Mouse (Mus musculus) embryonic facial prominence, embryonic 14.5 days (tissue): ENCODE measurements around the gene Pdhb. TPM values are rescaled to one million over a fixed set of nuclear protein-coding genes. Genes with fewer than 3 reads are reported as not detected.

Source experiments
- ATAC-seq: fragments of 200-750 bp; cut with Nextera tagmentation; 2 replicates; pipeline ENCODE4 v1.8.0; 2017; ENCODE audit warnings: low read depth, moderate number of reproducible peaks, moderate TSS enrichment
- DNase-seq: peaks from one replicate; pipeline ENCODE4 v3.0.0-alpha.2; 2015; ENCODE audit warnings: low spot score
- H3K27ac ChIP-seq: fragments of 300-500 bp; sonication (generic); replicated peaks from 2 replicates; pipeline ENCODE4 v1.5.1; 2014; ENCODE audit warnings: low read depth, mild to moderate bottlenecking, low read length, moderate library complexity
- H3K27me3 ChIP-seq: fragments of 300-500 bp; sonication (generic); replicated peaks from 2 replicates; pipeline ENCODE4 v1.6.1; 2014; ENCODE audit warnings: low read length; ENCODE audit not compliant: control insufficient read depth, insufficient read depth
- H3K36me3 ChIP-seq: fragments of 300-500 bp; sonication (generic); 2 replicates; pipeline ENCODE4 v1.6.1; 2014; ENCODE audit warnings: low read length, mixed read lengths; ENCODE audit not compliant: control insufficient read depth, insufficient read depth
- H3K4me1 ChIP-seq: fragments of 300-500 bp; sonication (generic); 2 replicates; pipeline ENCODE4 v1.6.1; 2014; ENCODE audit warnings: antibody characterized with exemption, low read length; ENCODE audit not compliant: control insufficient read depth, insufficient read depth
- H3K4me2 ChIP-seq: fragments of 300-500 bp; sonication (generic); 2 replicates; pipeline ENCODE4 v1.6.1; 2014; ENCODE audit warnings: low read depth, mild to moderate bottlenecking, low read length, moderate library complexity, mixed read lengths
- H3K4me3 ChIP-seq: fragments of 300-500 bp; sonication (generic); 2 replicates; pipeline ENCODE4 v1.5.1; 2014; ENCODE audit warnings: low read depth, mild to moderate bottlenecking, low read length
- H3K9ac ChIP-seq: fragments of 300-500 bp; sonication (generic); 2 replicates; pipeline ENCODE4 v1.6.1; 2014; ENCODE audit warnings: low read depth, mild to moderate bottlenecking, low read length, moderate library complexity, mixed read lengths
- H3K9me3 ChIP-seq: fragments of 300-500 bp; sonication (generic); 2 replicates; pipeline ENCODE4 v1.6.1; 2016; ENCODE audit warnings: low read length; ENCODE audit not compliant: control insufficient read depth
- WGBS: fragments of 180-500 bp; shearing (Covaris S2); extraction: QIAGEN DNeasy Blood & Tissue Kit; methylation state at CpG from one replicate; pipeline ENCODE4 v1.1.7; 2014; 5-methylcytosine and 5-hydroxymethylcytosine counted together
- polyA plus RNA-seq: library from polyadenylated mRNA; unstranded; fragments of >200 nt; fragmentation: Nextera tagmentation; extraction: Ambion mirVana; gene quantifications from 2 replicates; pipeline ENCODE4 v1.2.1, GENCODE M21; 2014

Gene Pdhb
- polyA plus RNA-seq, 1 experiment from 2014 or later = 215 TPM

DNA sequence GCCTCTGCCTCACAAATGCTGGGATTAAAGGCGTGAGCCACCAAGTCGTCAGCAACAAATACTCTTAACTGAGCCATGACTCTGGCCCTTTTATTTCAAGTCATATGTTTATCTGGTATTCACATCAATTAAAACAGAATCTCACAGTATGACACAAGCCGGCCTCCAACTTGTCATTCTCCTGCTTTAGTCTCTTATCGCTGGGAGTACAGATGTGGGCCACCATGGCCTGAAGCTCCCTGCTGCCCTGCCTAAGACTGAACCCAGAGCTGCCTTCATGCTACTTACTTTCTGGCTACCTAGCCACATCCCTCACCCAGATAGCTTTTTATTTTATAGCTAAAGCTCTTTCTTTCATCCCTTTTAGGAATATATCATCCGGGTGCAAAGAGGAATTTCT is 53.4 kb downstream of the Pdhb start:
- 84% methylated on average over 5 of the region's 5 CpGs for WGBS

DNA sequence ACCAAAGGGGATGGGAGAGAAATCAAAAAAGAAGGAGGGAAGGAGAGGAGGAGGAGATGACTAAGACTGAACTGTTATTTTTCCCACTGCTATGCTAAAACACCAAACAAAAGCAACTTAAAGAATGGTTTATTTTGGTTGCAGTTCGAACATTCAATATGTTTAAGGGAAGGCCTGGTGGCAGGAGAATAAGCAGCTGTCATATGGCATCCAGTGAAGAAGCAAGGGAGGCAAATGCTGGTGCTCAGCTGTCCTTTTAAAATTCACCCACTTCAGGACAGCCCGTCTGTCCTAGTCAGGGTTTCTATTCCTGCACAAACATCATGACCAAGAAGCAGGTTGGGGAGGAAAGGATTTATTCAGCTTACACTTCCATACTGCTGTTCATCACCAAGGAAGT is 55.5 kb downstream of the Pdhb start:
- Histone ChIP-seq H3K36me3 (0 out of 2 replicates have a peak, but pooled peaks cover 6% of the 10 kb centered on the region), H3K27me3 (no peaks in the 10 kb centered on the region), H3K4me1 (no peaks in the 10 kb centered on the region), H3K27ac (no peak overlapping the region), H3K4me3 (no peak overlapping the region), H3K4me2 (no peak overlapping the region), H3K9me3 (no peaks in the 10 kb centered on the region), H3K9ac (no peak overlapping the region)
- DNase-seq (no peak), ATAC-seq (no peak)
- 74% methylated on average over 2 of the region's 2 CpGs for WGBS

More for the DNA sequence above, 53.4 kb downstream of the Pdhb start:
- peaks cover 15% of the 10 kb centered on the region; the same call in 1 of the 2 replicates for H3K36me3 ChIP-seq
- H3K27ac ChIP-seq = no peak overlapping the region
- DNase-seq (no peak), ATAC-seq (no peak)
- no peaks in the 10 kb centered on the region for H3K9me3 ChIP-seq
- no peaks in the 10 kb centered on the region for H3K4me1 ChIP-seq
- no peak overlapping the region for H3K4me2 ChIP-seq
- no peak overlapping the region for H3K9ac ChIP-seq
- H3K27me3 ChIP-seq = no peaks in the 10 kb centered on the region
- no peak overlapping the region for H3K4me3 ChIP-seq

Other genes starting within 250 kb of the Pdhb start
- not detected in 2 replicates for gene Gm45521, start 215.7 kb downstream of the Pdhb start, polyA plus RNA-seq
- 0.62 and 0.89 TPM in 2 replicates for gene Dnase1l3, start 178.5 kb downstream of the Pdhb start, polyA plus RNA-seq
- 20.0 and 20.3 TPM in 2 replicates for gene Abhd6, start 170.1 kb downstream of the Pdhb start, polyA plus RNA-seq
- 48.5 and 52.6 TPM in 2 replicates for gene Rpp14, start 92.7 kb downstream of the Pdhb start, polyA plus RNA-seq
- gene Pxk, start 74.8 kb downstream of the Pdhb start, polyA plus RNA-seq = 37.6 and 38.9 TPM in 2 replicates
- 12.2 and 12.8 TPM in 2 replicates for gene Kctd6, start 41.1 kb upstream of the Pdhb start, polyA plus RNA-seq
- gene Acox2, start 86.3 kb upstream of the Pdhb start, polyA plus RNA-seq = 0.51 and 1.5 TPM in 2 replicates
- gene Fam107a, start 145.0 kb upstream of the Pdhb start, polyA plus RNA-seq = 0.85 and 1.5 TPM in 2 replicates
- gene Oit1, start 205.7 kb upstream of the Pdhb start, polyA plus RNA-seq = 1.5 and 1.9 TPM in 2 replicates